Mouse (Mus musculus) adrenal gland, postnatal 14 days (tissue): Measurements from ENCODE around the gene Mlkl. TPM values are rescaled to one million over a fixed set of nuclear protein-coding genes. Genes with fewer than 3 reads are reported as not detected.
"Not testable (repeated sequence)": the region's sequence is repeated elsewhere in the genome, so short reads cannot be mapped to it uniquely, and the experiment has no call there.

Experiments
- DNase-seq: peaks from one replicate; pipeline ENCODE4 v3.0.0; 2021; ENCODE audit warnings: mixed read lengths
- total RNA-seq: library from RNA; stranded (reverse); gene quantifications from 2 replicates; pipeline ENCODE4 v1.2.3, GENCODE M21; 2021

The Mlkl gene
- total RNA-seq, 1 experiment from 2014 or later, result 14.0 TPM

GRCm38 (mm10) chr8:111313961-111314360, 24.0 kb downstream of the Mlkl start:
- not testable (repeated sequence) for DNase-seq

GRCm38 (mm10) chr8:111312758-111313162, 25.2 kb downstream of the Mlkl start:
- DNase-seq, result peak; percentile 56

- not testable (repeated sequence) for DNase-seq
Measured at GRCm38 (mm10) chr8:111310006-111310405, 28.0 kb downstream of the Mlkl start.

GRCm38 (mm10) chr8:111305031-111305730, 32.8 kb downstream of the Mlkl start:
- DNase-seq, result peak; percentile 70

- DNase-seq, result no peak
Measured at GRCm38 (mm10) chr8:111304359-111304758, 33.6 kb downstream of the Mlkl start.

GRCm38 (mm10) chr8:111303076-111303803, 34.7 kb downstream of the Mlkl start:
- DNase-seq, result not testable (repeated sequence)

- DNase-seq, result peak; percentile 21
Measured at GRCm38 (mm10) chr8:111300597-111301546, 37.1 kb downstream of the Mlkl start.

GRCm38 (mm10) chr8:111299821-111300568, 38.0 kb downstream of the Mlkl start, which contains the start of gene Rfwd3:
Rfwd3 (minus strand) TSS chr8:111300222.
- DNase-seq, result peak; percentile 97

- peak; percentile 68 for DNase-seq
Measured at GRCm38 (mm10) chr8:111299363-111299820, 38.6 kb downstream of the Mlkl start.

GRCm38 (mm10) chr8:111298011-111298410, 40.0 kb downstream of the Mlkl start:
- no peak for DNase-seq

- DNase-seq, result peak; percentile 87
Measured at GRCm38 (mm10) chr8:111291733-111292132, 46.2 kb downstream of the Mlkl start.

- no peak for DNase-seq
Measured at GRCm38 (mm10) chr8:111290586-111290985, 47.4 kb downstream of the Mlkl start.

- DNase-seq, result no peak
Measured at GRCm38 (mm10) chr8:111285603-111286002, 52.4 kb downstream of the Mlkl start.

- DNase-seq, result no peak
Measured at GRCm38 (mm10) chr8:111282093-111282492, 55.9 kb downstream of the Mlkl start.

GRCm38 (mm10) chr8:111268277-111268676, 69.7 kb downstream of the Mlkl start:
- no peak for DNase-seq

GRCm38 (mm10) chr8:111266161-111266560, 71.8 kb downstream of the Mlkl start:
- DNase-seq, result not testable (repeated sequence)

- DNase-seq, result no peak
Measured at GRCm38 (mm10) chr8:111264693-111265220, 73.2 kb downstream of the Mlkl start.

- peak; percentile 21 for DNase-seq
Measured at GRCm38 (mm10) chr8:111261981-111262381, 76.0 kb downstream of the Mlkl start.
